Mouse (Mus musculus) layer of hippocampus, postnatal 25 days (tissue): ENCODE measurements at regions not wholly inside any gene's neighbourhood (a gene's known extent, or its start where the extent isn't known, plus 50 kb on each side); places are given as distances from the start of the nearest gene placed in this dataset.

Experiments
- DNase-seq, 2 experiments: peaks; one replicate each; pipeline ENCODE4 v3.0.0; 2022; ENCODE audit warnings: mixed read lengths in 2 of 2, low spot score in 1 of 2; ENCODE audit errors: extremely low spot score in 1 of 2

DNA sequence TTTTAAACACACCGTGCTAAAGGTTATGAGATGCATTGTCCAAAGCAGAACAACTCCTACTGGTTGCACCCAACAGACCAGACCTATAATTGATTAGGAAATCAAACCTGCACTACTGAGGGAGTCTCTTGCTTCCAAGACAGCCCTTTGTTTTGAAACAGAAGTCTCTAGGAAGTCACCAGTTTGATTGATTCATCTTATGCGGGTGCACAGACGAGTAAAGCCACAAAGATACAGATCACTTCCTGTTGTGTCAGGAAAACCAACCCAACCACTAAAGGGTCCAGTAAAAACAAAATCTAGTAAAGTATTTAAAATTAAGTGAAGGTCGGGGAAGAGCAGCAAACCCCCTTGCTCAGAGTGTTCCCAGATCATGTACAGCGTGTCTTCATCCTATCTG is 58.3 kb upstream of the N6amt1 start:
- no peak for DNase-seq

DNA sequence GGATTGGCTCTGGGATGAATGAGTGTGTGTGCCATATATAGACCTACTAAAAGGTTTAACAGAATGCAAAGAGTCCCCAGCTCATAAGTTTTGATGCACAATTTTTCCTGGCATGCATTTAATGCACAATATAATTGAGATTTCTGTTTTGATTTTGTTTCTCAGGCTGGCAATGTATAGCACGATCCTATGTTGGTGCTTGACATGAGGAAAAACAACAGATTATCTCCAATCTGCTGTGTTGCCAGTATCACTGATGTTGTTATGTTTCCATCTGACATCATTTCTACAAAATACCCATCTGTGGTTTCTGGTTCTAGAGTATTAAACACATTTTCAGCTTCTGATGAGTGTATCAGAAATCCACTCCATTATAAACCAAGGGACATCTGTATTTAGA is 61.2 kb upstream of the N6amt1 start:
- no peak for DNase-seq

DNA sequence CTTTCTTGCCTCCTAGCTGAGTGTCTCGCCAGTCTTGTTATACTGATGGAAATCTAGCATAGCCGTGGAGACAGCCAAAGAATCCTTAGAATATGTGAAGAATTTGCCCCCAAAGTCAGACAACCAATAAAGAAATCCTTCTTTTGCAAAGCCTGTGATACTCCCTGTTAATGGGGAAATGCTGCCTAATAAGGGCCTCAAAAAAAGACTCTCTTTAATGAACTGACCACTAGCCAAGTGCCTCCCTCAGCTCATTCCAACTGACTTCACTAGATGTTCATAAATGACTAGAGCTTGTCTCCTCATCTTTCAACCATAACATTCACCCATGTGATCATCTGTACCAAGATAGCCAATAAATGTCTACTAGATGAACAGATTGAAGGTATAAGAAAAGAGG is 62.3 kb upstream of the N6amt1 start:
- no peak for DNase-seq

DNA sequence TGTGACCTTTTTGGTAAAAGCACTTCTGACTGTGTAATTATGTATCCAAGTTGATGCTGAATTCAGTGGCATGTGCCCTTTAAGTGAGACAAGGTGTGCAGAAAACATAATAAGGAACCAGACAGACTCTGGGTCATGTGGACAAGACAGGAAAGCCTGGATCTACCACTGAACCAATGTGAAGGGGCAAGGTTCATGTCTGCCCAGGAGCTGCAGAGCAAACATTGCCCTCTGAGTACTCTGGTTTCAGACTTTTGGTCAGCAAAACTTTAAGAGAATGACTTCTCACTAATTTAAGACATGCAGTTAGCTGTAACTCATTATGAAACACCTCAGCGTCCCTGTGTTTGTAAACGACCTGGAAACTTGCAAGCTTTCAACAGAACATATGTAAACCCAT is 68.3 kb upstream of the N6amt1 start:
- no peak for DNase-seq

DNA sequence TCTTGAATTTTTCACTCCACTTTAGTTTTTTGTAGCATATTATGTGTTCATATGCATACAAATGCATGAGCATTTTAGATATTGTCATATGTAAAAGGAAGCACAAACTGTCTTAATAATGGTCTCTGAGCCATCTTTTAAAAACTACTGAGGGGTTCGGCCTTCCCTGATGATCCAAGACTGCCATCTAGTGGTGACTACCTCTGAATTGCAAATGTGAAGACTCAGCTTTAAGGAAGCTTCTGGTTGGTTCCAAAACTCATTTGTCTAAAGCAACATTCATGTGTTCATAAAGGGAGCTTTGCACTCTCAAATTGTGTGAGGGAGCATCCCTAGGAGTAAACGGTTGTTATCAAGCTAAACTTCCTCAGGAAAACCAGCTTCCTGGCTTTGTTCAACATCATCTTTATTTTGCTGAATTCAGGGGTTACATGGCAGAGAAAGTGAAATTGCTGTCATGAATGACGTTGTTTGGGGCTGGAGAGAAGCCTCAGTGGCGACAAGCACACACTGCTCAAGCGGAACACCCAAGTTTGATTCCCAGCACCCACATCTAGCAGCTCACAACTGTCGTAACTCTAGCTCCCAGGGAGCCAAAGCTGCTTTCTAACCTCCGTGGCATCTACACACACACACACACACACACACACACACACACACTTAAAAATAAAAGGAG is 69.0 kb upstream of the N6amt1 start:
- DNase-seq: no peak

DNA sequence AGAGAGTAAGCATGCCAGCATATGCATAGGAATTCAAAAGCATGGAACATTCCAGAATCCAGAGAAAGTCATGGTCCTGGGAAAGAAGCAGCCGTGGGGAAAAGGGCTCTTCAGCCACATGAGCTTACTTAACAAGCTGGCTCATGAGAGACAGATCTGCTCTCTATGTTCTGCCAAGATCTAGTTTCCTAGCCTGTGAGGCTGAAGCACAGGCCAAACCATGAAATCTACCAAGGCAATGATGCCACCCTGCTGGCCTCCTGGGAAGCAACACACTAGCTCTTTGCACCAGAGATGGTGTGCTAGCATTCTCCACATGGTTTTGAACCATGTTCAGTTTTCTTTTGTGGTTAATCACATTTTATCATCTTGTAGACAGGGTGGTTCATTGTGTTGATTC is 75.5 kb upstream of the N6amt1 start:
- DNase-seq: no peak

DNA sequence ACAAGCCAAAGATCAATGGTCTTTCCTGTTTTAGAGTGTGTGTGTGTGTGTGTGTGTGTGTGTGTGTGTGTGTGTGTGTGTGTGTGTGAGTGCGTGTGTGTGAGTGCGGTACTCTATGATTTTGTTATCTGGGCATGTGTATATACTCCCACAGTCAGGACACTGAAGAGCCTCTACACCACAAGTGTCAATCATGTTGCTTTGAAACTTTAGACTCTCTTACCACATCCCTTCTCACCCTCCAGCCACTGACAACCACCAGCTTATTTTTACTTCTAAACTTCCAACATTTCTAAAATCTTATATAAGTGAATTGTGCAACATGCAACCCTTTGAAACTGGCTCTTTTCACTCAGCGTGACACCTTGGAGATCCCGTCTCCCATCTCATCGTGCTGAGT is 81.6 kb upstream of the N6amt1 start:
- DNase-seq: no peak

DNA sequence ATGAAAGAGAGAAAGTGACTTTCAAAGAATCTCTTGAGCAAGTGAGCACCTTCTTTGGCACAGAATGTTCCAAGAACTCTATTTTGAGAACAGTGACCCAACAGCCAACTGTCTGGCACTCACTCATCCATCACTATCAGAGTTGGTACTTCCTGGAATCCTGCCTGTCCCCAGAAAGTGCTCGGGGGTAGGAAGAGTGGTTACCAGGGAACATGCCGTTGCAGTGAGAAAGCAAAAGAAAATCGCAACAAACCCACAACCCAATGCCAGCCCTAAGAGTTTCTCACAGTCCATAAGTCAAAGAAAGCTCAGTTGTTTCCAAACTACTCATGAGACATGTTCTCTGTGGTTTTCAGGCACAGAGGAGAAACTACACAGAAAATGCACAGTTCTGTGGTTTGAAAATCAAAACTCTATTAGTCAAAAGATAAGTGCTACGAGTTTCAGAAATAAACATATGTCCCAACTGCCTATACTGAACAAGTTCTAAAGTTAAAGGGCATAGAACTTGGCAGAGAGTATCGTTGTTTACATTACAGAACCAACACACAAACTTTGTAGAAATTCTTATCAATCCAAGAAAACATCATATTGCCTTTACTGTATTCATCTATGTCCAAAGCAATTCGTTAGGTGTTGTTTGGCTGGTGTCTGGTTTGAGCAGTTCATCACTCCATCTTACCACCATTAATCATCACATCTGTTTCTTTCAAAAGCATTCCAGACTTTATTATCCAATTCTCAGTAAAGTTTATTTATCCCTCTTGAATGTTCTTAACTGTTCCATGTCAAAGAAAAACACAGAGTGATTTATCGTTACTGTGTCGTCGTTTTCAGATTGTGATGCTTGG is 85.8 kb upstream of the N6amt1 start:
- no peak for DNase-seq

DNA sequence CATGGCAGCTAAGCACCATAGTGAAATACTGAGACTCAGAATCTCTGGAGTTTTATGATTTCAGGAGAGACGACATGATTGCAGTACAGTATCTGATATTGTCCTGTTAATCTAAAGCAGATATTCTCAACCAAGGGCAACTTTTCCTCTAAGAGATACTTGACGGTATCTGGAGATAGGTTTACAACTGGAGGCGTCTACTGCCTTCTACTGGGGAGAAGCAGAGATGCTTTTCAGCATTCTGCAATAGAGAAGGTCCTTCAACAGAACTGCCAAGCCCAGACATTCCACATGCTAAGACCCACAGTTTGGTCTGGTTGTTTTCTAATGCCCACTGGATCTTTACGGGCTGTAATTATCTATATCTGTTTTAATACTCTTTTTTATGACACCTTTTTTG is 86.5 kb upstream of the N6amt1 start:
- no peak for DNase-seq

DNA sequence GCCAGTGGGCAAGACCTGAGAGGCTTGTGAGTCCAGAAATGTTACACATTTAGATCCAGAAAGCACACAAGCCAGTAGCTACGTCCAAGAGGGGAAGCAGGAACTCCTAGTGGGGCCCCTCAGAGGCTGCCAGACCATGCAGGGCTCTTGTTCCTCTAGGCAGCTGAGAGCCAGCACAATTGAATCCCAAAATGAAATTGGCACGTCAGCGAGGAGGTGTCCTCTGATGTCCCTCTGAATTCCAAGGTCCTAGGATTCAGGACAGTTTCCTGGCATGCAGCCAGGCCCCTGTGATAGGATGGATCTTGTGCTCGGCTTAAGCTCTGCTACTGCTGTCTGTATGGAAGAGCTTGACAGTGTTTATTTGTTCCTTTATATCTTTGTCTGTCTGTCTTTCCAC is 90.4 kb upstream of the N6amt1 start:
- no peak for DNase-seq

DNA sequence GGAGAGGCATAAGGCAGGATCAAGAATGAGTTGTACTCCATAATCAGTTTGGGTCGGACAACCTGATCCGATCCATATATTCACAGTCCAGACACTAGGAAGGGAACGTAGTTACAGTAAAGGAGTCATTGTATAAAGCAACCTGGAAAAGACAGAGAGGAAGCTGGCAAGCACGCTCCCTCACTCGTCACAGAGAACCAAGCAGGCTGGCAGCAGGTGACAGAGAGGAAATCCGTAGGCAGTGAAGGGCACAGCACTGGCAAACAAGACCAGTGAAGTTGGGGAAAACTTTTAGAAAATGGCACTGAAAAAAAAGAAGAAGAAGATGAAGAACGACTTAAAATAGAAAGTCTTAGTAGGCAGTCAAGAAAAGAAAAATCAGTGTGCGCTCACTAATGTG is 90.9 kb upstream of the N6amt1 start:
- DNase-seq: no peak

DNA sequence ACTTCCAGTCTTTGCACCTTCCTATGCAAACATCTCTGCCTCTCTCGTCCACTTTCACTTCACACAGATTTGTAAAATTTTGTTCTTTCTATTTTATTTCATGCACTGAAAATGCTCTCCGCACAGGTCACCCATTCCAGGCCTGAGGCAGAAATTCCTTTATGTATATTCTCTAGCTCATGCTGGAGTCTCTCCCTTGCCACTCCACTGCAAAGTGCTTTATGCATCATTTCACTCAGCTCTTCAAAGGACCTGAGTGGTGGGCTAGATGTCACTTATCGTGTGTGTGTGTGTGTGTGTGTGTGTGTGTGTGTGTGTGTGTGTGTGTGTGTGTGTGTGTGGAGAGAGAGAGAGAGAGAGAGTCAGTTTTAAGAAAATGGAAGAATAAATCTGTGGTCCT is 91.5 kb upstream of the N6amt1 start:
- no peak for DNase-seq

DNA sequence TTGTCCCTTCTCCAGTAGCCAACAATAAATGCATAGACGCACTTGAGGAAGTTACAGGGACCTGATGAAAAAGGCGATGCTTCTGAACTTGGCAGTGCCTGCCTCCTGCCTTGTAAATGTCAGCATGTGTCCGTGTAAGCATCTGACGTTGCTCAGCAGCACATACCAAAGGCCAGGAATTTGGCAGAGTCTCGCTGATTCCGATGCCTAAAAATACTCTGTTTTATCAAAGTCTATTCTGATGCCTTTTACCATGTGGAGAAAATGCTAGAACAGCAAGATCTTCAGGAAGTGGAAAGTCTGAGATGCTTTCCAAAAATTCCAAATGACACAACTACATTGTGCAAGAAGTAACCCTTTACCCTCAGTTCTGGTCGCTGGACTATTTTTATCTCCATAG is 92.5 kb upstream of the N6amt1 start:
- no peak for DNase-seq

DNA sequence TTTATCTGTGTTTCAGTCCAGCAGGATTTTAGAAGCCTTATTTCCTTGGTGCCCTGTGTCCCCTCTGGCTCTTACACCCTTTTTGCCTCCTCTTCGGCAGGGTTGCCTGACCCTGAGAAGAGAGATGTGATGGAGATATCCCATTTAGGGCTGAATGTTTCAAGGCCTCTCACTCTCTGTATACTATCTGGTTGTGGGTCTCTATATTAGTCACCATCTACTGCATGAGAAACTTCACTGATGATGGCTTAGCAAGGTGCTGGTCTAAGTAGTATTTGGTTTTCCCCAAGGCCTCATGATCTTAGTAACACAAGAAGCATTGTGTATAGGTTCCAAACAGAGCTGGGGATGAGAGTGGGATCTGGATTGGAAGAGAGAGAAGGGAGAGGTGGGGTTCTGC is 99.2 kb upstream of the N6amt1 start:
- no peak for DNase-seq

DNA sequence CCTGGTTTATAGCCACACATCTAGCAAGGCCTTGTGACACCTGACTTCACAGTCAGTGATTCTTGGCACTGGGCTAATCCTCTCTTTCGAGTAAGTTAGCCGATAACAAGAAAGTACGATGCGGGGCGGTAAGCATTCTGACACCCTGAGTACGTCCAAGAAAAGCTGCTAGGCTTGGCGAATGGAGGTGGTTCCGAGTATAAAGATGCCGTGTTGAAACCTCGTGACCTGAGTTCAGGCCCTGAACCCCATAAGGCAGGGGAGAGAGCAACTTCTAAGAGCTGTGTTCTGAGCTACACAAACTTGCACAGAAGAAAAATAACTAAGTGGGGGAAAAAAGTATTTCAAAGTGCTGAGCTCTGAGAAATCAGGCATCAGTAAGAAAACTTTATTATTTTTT is 103.5 kb upstream of the N6amt1 start:
- no peak for DNase-seq

DNA sequence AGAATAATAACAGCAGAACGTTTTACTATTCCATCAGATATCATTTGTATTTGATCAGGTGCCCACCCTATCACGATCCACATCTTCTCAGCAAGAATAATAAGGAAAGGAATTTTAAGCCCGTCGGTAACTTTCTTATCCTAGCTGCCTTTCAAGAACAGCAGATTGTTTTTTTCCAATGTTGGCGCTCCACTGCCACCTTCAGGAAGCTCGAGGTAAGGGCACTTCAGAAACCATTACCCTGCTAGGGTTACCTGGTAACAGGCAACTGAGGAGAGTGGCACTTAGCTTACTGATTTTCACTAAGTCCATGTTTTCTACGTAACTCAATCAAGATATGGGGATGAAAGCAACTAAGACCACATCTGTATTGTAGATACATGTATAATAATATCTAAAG is 104.1 kb upstream of the N6amt1 start:
- DNase-seq: peak in 1 of 2 experiments; percentile 25

DNA sequence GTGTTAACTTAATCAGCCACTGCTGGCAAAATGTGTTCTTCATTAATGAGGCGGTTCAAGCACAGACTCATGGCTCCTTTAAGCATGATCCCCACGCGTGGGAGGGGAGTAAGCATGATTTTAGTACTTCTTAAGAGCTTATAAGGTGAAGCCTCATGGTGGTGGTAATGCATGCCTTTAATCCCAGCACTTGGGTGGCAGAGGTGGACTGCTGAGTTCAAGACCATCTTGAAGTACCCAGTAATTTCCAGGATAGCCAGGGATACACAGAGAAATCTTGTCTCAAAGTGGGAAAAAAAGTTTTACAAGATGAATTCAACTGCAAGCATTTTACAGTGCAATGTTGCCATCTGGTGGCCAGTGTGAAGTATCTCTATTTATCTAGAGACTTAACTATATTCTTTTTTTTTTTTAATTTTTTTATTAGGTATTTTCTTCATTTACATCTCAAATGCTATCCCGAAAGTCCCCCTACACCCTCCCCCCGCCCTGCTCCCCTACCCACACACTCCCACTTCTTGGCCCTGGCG is 105.4 kb upstream of the N6amt1 start:
- peak in 1 of 2 experiments; percentile 71 for DNase-seq

DNA sequence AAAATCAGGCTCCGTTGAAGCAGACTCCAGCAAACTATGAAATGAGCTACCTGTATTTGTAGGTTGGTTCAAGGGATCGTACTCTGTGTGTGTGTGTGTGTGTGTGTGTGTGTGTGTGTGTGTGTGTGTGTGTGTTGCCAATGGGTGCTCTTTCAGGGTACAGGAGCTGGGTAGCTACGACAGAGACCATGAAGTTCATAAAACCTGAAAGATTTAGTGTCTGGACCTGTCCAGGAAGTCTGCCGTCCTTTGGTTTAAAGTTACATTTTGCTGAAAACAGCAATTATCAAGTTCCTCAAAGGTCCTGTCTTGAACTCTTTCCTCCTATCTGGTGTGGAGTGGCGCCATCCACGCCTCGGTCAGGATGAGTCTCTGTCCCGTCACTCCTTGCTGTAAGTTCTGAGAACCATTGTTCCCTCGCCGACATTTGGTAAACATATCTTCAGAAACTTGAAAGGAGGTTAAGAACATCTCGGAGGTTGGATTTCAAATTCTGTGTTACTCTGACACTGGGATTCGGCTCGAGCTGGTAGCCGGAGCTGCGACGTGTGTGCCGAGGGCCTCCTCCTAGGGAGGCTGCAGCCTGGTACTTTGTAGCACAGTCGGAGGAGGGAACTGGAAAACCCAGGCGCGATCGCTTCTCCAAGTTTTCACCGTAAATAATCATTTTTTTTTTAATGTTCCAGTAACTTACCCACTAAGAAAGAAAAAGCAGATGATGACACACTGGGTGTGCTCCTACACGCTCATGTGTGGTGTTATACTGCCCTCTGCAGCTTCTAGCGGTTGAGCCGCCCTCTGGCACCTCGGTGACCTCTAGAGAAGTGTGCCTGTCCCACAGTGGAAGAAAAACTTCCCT is 107.8 kb upstream of the N6amt1 start:
- DNase-seq: peak; percentile 20 to 47

DNA sequence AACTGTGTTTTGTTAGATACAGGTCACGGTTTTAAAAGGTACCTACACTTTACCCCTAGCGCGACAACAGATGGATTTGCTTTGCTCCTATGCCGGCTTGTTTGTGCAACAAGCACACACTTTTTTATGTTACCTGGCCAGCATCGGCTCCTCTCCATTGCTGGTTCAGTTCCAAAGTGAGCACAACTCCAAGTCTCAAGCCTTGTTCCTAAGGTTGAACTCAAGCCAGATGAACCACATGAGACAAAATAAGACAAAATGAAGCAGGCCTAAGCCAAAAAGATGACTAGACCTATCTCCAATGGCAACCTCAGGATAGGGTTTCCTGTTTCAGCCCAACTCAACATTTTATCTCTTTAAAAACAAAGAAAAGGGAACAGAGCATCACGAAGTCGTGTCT is 108.5 kb upstream of the N6amt1 start:
- no peak for DNase-seq

DNA sequence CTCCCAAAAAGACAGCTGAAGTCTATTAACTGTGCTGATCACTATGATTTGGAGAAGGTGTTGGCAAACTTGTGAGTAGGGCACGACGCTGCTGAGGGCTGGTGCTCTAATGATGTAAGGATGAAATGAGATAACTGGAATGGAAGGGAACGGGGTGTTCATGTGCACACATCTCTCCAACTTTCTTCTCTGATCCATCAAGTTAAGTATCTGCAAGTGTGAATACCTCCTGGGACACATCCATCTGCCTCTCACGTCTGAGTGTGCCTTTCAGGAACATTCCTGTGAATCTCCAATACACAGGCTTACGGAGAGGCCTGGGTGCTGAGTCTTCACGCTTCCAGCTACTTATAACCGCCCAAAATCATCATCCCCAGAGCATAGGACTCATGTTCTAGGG is 112.0 kb upstream of the N6amt1 start:
- DNase-seq: no peak

DNA sequence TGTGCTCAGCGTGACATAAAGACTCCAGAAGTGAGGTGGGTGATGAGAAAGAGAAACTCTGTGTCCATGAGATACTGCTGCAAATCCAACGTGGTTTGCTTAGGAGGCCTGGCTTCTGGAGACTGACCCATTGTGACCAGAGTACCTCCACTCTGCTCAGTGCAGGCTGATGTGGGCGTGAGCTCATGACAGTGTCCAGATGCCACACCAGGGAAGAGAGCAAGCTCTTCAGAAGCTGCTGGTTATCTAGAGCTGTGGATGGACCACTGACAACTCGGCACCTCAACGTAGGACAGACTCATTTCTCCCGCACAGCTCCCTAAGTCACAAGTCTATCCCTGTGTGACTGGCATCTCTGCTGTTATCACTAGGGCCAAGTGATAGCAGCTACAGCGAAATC is 114.9 kb upstream of the N6amt1 start:
- DNase-seq: no peak
